Mouse (Mus musculus) kidney, adult 11 months (tissue): ENCODE results near the gene Myo9a.
A peak's percentile ranks its signal among the peaks of the same experiment; 100 is the strongest.
"Not testable (repeated sequence)": the region's sequence is repeated elsewhere in the genome, so short reads cannot be mapped to it uniquely, and the experiment has no call there.

Experiments used
- DNase-seq: peaks from one replicate; pipeline ENCODE4 v3.0.0; 2022

Gene Myo9a

DNA sequence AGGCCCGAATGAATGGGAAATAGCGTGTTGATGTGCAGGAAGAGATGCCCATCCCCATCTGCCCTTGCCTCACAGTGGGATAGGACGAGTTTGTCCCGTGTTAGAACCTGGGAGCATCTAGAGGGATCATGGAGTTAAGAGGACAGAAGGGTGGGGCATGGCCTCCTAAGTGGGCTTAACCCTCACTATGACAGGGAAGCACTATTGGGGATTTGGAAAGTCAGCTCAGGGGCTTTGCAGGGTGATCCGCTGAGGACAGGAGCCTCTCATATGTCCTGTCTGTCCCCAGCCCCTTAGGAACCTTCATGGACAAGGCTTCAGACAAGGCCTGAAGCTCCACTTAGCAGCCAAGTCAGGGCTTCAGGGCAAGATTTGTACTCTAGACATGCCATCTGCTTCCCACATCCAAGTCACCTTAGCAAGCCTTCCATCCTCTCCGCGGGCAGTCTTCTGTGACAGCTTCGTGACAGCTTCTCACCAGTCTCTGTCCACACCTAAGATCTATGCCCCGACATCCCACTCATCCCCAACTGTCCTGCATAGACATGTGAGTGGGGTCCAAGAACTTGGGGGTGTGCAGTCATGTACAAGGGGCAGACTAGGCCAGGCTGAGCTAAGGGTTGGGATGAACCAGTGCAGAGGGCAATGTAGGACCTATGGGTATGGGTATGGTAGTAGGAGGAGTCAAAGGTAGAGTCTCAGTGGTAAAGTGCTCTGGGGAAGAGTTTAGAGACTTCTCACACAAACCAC is 200.5 kb downstream of the Myo9a start:
- DNase-seq, result no peak

DNA sequence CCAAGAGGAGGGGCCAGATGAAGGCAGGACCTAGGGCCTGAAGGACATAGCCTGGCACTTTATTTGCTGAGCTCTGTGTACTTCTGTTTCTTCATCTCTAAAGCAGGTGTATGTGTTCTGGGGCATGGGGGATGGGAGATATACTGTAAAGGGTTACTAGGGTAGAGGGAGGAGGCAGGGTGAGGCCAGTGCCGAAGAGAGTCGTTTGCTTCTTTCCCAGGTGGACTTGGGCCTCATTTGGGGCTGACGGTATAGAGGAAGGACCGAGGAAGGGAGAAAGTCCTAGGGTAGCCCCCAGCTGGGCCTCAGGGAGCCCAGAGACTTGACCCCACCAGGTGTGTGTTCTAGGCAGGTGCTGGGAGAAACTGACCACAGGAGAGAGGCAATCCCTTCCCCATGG is 201.2 kb downstream of the Myo9a start:
- DNase-seq, result no peak

DNA sequence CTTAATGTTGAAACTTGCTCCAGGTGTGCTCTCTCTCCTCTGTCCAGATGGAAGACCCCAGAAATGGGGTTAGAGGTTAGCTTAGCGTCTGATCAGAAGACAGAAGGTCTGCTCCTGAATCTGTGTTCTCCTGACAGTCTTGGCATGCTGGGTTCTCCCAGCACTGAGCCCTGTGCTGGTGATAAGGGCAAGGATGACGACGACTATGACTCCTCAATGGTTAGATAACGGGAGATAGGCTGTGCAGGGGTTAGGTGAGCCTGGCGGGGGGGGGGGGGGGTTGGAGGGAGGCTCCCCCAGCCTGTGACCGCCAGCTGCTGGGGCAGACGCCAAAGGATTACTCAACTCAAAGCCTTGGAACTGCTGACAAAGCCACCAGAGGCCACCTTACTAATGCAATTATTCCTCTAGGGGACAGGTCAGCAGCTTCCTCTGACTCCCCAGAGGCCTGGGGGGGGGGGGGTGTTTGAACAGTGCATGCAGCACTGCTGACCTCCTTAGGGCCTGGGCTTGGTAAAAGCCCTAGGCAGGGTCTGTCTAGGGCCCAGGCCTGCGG is 201.9 kb downstream of the Myo9a start:
- DNase-seq, result no peak

- no peak for DNase-seq
Observed at GRCm38 (mm10) chr9:59953556-59953955, 202.9 kb downstream of the Myo9a start.

- DNase-seq, result no peak
Observed at GRCm38 (mm10) chr9:59955199-59955598, 204.5 kb downstream of the Myo9a start.

DNA sequence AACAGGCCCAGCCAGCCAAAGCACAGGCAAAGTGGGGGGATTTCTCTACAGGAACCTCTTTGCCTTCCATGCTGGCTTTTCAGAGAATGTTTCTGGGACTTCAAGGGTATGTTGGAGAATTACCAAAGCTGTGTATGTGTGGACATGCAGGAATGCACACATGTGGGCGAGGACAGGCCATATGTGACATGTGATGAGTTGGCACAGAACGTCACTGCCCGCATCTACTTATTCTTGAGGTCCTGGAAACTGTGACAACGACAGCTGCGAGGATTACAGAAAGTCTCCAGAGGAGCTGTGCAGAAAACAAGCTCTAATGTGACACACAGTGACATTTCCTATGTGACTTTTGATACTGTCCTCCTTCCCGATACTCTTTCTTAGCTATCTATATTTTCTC is 205.0 kb downstream of the Myo9a start:
- DNase-seq, result no peak

GRCm38 (mm10) chr9:59956496-59956895 is 205.8 kb downstream of the Myo9a start:
- no peak for DNase-seq

GRCm38 (mm10) chr9:59958115-59958514 is 207.4 kb downstream of the Myo9a start:
- DNase-seq, result not testable (repeated sequence)

- DNase-seq, result peak; percentile 78
Observed at GRCm38 (mm10) chr9:59959276-59959675, 208.6 kb downstream of the Myo9a start.

GRCm38 (mm10) chr9:59960559-59960958 is 209.9 kb downstream of the Myo9a start, which contains the start of gene Nr2e3:
TSS of gene Nr2e3 (minus strand) at chr9:59960659.
- DNase-seq, result no peak

GRCm38 (mm10) chr9:59961201-59961955 is 210.7 kb downstream of the Myo9a start:
- no peak for DNase-seq

- DNase-seq, result no peak
Observed at GRCm38 (mm10) chr9:59964367-59964766, 213.7 kb downstream of the Myo9a start.

DNA sequence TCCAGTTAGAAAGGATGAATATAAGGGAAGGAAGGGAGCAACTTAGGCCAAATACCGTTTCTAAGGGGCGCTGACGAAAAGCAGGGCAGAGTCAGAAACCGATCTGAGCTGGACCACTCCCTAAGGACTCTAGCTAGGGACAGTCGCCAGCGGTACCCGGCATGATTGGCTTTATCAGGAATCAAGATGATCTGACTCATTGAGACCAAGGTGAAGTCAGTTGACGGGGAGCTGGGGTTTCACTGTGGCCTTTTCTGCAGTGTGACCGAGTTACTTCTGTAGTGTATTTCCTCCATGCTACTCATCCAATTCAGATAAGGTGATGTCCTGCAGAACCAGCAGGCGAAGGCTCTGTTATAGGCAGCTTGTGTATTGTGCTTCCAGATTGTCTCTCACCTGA is 214.3 kb downstream of the Myo9a start:
- DNase-seq, result no peak

- DNase-seq, result peak; percentile 12
Observed at GRCm38 (mm10) chr9:59969383-59969782, 218.7 kb downstream of the Myo9a start.

GRCm38 (mm10) chr9:59971263-59971662 is 220.6 kb downstream of the Myo9a start:
- DNase-seq, result no peak
